Mouse (Mus musculus) embryonic facial prominence, embryonic 10.5 days (tissue): ENCODE data around the gene Fgfr2. TPM values are rescaled to one million over a fixed set of nuclear protein-coding genes. Genes with fewer than 3 reads are reported as not detected.
A peak's percentile ranks its signal among the peaks of the same experiment; 100 is the strongest.

ENCODE experiments used
- DNase-seq: peaks from one replicate; pipeline ENCODE4 v3.0.0-alpha.2; 2017; ENCODE audit warnings: low spot score
- H3K27ac ChIP-seq: fragments of 300-500 bp; sonication (generic); replicated peaks from 2 replicates; pipeline ENCODE4 v1.5.1; 2016; ENCODE audit warnings: mild to moderate bottlenecking
- H3K27me3 ChIP-seq: fragments of 300-500 bp; sonication (generic); replicated peaks from 2 replicates; pipeline ENCODE4 v1.6.1; 2016; ENCODE audit warnings: low read depth, mild to moderate bottlenecking; ENCODE audit not compliant: poor library complexity, severe bottlenecking
- H3K36me3 ChIP-seq: fragments of 300-500 bp; sonication (generic); replicated peaks from 2 replicates; pipeline ENCODE4 v1.6.1; 2016; ENCODE audit warnings: mild to moderate bottlenecking, moderate library complexity
- H3K4me1 ChIP-seq: fragments of 300-500 bp; sonication (generic); 2 replicates; pipeline ENCODE4 v1.6.1; 2016
- H3K4me3 ChIP-seq: fragments of 300-500 bp; sonication (generic); 2 replicates; pipeline ENCODE4 v1.5.1; 2016; ENCODE audit warnings: mild to moderate bottlenecking, moderate library complexity
- H3K9me3 ChIP-seq: fragments of 300-500 bp; sonication (generic); 2 replicates; pipeline ENCODE4 v1.6.1; 2016; ENCODE audit warnings: mild to moderate bottlenecking
- WGBS: fragments of 180-500 bp; shearing (Covaris S2); methylation state at CpG from one replicate; pipeline ENCODE4 v1.1.7; 2016; 5-methylcytosine and 5-hydroxymethylcytosine counted together
- polyA plus RNA-seq: library from polyadenylated mRNA; unstranded; fragments of >200 nt; fragmentation: Nextera tagmentation; extraction: Ambion mirVana; gene quantifications from 2 replicates; pipeline ENCODE4 v1.2.1, GENCODE M21; 2016

Fgfr2 gene
- polyA plus RNA-seq, 1 experiment from 2014 or later, result 74.3 TPM

DNA sequence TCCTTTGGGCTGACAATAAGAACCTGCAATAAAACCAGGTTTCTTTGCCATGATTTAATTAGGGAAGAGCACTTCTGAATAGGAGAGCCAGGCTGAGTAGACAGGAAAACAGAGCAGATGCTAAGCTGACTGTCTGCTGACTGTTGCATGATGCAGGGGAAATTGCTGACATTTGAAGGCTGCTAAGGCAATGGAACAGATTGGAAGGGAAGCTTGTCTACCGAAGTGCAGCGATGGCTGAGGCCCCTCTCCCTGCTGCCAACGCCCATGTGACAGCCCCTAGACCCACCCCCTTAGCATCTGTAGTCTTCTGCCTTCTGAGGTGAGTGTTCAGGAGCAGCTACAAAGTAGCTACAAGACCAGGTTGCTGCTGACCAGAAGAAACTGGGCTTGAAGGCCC is 2397.0 kb downstream of the Fgfr2 start:
- no peak overlapping the region for H3K4me3 ChIP-seq
- peaks cover 95% of the 10 kb centered on the region for H3K36me3 ChIP-seq
- no peak overlapping the region for H3K27ac ChIP-seq
- DNase-seq, result no peak
- H3K27me3 ChIP-seq, result no peaks in the 10 kb centered on the region
- WGBS, result 85% methylated on average over 3 of the region's 3 CpGs
- peaks cover 24% of the 10 kb centered on the region for H3K4me1 ChIP-seq
- no peaks in the 10 kb centered on the region for H3K9me3 ChIP-seq

DNA sequence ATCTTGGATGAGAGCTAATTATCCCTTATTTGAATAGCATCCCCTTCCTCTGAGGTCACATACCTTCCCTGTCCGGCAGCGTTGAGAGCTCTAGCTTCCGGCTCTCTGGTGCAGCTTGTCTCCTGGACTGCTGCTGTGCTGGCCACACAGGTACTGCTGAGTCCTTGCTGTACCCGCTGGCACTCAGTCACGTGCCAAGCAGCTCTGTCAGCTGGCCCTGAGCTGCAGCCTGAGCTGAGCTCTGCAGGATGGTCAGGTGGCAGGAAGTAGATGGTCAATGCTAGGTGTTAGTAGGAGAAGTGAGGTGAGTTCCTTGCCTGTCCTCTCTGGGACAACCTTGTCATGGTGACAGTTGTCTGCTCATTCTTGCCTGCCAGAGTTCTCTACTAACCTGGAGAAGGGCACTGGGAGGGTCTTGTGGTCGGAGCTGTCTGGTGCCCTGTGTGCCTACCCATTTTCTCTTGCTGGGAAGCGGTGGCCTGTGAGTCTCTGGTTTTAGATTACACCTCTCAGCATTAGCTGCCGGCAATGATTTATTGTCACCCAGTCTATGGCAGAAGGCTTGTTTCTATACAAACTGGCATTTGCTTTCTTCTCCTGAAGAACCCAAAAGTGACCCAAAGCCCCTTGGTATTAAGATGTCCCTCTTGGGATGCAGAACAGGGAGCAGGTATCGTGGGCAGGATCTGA is 2402.4 kb downstream of the Fgfr2 start:
- Histone ChIP-seq H3K4me3 (no peak overlapping the region), H3K27me3 (no peaks in the 10 kb centered on the region), H3K4me1 (peaks cover 38% of the 10 kb centered on the region), H3K27ac (0 out of 2 replicates have a peak overlapping the region, but pooled peaks have one; percentile 77), H3K9me3 (no peaks in the 10 kb centered on the region), H3K36me3 (peaks cover 87% of the 10 kb centered on the region)
- WGBS, result 64% methylated on average over 9 of the region's 9 CpGs
- peak; percentile 13 for DNase-seq

DNA sequence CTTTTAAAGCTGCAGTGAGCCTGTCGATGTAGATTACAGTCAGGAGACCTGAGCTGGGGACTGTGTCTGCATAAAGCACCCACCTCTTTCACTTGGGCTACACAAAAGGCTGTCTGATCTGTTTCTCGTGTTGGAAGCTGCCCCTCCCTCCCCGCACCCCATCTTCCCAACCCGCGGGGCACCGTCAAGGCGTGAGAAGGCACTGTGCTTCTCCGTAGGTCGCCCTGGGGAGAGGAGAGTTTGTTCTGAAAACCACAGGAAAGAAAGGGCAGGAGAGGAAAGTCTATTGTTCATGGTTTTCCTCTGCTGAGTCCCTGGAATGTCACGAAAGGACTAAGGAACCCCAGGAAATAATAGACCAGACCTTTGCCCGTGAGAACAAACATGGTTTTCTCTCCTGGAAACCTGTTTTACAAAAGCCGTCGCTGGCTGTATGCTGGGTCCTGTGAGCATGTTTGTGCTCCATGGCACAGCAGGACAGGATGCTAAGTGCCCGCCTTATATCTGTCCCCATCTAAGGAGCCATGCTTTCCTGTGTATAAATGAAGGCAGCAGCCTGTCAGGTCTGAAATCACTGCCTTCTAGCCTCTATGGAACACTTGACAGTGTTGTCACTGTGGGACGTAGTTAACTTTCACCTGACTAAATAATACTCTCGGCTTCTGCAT is 2403.1 kb downstream of the Fgfr2 start:
- Histone ChIP-seq H3K9me3 (no peaks in the 10 kb centered on the region), H3K27me3 (no peaks in the 10 kb centered on the region), H3K4me3 (peak overlapping the region; percentile 25; the same call in 1 of the 2 replicates), H3K4me1 (peaks cover 38% of the 10 kb centered on the region), H3K36me3 (peaks cover 85% of the 10 kb centered on the region), H3K27ac (peak overlapping the region; percentile 77)
- peak; percentile 15 for DNase-seq
- 17% methylated on average over 16 of the region's 16 CpGs for WGBS

DNA sequence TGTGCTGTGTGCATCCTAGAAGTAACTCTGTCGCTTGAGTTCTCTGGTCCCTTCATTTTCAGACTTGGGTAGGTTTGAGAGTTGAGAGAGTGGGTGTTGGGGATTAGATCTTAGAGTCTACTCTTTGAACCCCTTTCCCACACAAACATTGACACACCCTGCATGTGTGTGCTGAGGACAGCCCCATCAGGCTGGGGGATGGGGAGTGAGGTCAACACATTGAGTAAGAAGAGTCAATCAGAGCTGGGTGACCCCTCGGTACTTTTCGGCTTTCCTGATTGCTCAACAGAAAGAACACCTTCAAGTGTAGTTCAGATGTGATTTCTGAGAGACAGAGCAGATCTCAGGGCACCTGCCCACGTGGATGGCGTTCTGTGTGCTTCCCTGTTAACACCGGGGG is 2406.2 kb downstream of the Fgfr2 start:
- WGBS, result 93% methylated on average over 6 of the region's 6 CpGs
- Histone ChIP-seq H3K27ac (no peak overlapping the region), H3K4me3 (no peak overlapping the region), H3K9me3 (no peaks in the 10 kb centered on the region), H3K27me3 (no peaks in the 10 kb centered on the region), H3K4me1 (peaks cover 42% of the 10 kb centered on the region), H3K36me3 (peaks cover 57% of the 10 kb centered on the region)
- DNase-seq, result no peak

DNA sequence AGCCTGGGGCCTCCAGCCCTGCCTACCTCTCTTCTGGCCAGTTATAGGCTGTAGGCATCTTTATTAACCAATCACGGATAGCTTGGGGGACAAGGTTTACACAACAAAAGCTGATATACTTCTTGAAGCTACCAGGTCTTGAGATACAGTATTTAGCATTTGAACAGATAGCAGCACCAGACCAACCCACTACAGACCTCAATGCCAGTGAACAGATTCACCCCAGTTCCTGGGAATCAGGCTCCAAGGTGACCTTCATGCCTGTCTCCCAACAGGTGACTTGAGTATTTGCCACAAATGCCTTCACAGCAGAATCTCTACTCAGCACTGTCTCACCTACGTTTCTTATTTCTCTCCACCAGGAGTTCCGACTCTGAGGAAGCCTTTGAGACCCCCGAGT is 2406.8 kb downstream of the Fgfr2 start:
- no peak for DNase-seq
- Histone ChIP-seq H3K27ac (no peak overlapping the region), H3K27me3 (no peaks in the 10 kb centered on the region), H3K4me1 (peaks cover 36% of the 10 kb centered on the region), H3K9me3 (no peaks in the 10 kb centered on the region), H3K36me3 (peaks cover 52% of the 10 kb centered on the region), H3K4me3 (no peak overlapping the region)
- WGBS, result 94% methylated on average over 4 of the region's 4 CpGs

DNA sequence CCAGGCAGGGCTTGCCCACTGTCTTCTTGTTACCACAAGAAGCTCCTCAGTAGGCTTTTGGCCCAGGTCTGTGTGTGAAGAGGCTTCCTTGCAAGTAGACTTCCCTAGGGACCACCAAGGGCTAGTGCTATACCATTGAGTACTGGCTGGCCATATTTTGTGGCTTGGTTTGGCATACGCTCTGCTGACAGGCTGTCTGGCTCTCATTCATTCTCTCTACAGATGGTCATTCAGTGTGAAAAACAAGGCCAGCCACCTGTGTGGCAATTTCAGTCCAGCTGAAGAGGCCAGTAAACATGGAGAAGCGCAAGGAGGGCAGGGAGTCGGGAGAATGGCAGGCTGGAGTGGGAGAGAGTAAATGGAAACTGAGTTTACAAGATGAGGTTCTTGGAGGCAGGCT is 2407.7 kb downstream of the Fgfr2 start:
- H3K9me3 ChIP-seq, result no peaks in the 10 kb centered on the region
- 92% methylated on average over 3 of the region's 3 CpGs for WGBS
- H3K4me1 ChIP-seq, result peaks cover 28% of the 10 kb centered on the region
- peaks cover 45% of the 10 kb centered on the region for H3K36me3 ChIP-seq
- H3K27ac ChIP-seq, result no peak overlapping the region
- no peaks in the 10 kb centered on the region for H3K27me3 ChIP-seq
- no peak for DNase-seq
- H3K4me3 ChIP-seq, result no peak overlapping the region

DNA sequence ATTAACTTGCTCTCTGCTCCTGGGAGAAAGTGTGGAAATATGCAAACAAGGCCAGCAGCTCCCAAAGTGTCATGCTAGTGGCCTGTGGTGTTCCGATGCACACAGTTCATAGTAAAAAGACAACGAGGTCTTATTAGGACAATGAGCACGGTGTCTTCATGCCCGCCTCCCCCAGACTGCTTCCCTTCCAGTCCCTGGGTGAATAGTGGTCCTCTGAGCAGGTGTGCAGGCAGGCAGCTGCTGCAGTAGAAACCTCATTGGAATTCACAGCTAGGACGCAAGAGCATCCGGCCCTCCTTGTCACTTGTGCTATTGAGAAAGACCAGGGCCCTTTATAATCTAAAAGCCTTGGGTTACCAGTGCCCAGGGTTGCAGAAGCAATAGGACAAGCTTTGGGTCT is 2409.8 kb downstream of the Fgfr2 start:
- H3K36me3 ChIP-seq, result peaks cover 34% of the 10 kb centered on the region
- H3K4me3 ChIP-seq, result no peak overlapping the region
- no peak overlapping the region for H3K27ac ChIP-seq
- H3K9me3 ChIP-seq, result no peaks in the 10 kb centered on the region
- 79% methylated on average over 6 of the region's 6 CpGs for WGBS
- H3K27me3 ChIP-seq, result no peaks in the 10 kb centered on the region
- no peak for DNase-seq
- peaks cover 28% of the 10 kb centered on the region for H3K4me1 ChIP-seq

DNA sequence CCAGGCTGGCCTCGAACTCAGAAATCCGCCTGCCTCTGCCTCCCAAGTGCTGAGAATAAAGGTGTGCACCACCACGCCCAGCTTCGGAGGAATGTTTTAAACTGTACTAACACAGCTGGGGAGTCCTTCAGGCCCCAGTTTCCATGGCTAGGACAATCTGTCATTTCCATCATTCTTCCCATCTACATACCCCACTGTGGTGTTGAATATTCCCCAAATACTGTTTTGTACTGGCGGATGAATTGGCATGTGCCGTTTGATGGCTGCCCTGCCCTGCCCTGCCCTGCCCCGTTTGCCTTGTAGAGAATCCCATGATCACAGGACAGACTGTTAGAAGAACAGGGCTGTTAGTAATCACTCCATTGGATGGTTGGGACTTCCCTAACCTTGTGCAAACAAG is 2411.3 kb downstream of the Fgfr2 start:
- no peak overlapping the region for H3K27ac ChIP-seq
- DNase-seq, result no peak
- H3K4me1 ChIP-seq, result peaks cover 29% of the 10 kb centered on the region
- WGBS, result 91% methylated on average over 7 of the region's 7 CpGs
- no peaks in the 10 kb centered on the region for H3K27me3 ChIP-seq
- peaks cover 19% of the 10 kb centered on the region for H3K36me3 ChIP-seq
- H3K4me3 ChIP-seq, result no peak overlapping the region
- H3K9me3 ChIP-seq, result no peaks in the 10 kb centered on the region

DNA sequence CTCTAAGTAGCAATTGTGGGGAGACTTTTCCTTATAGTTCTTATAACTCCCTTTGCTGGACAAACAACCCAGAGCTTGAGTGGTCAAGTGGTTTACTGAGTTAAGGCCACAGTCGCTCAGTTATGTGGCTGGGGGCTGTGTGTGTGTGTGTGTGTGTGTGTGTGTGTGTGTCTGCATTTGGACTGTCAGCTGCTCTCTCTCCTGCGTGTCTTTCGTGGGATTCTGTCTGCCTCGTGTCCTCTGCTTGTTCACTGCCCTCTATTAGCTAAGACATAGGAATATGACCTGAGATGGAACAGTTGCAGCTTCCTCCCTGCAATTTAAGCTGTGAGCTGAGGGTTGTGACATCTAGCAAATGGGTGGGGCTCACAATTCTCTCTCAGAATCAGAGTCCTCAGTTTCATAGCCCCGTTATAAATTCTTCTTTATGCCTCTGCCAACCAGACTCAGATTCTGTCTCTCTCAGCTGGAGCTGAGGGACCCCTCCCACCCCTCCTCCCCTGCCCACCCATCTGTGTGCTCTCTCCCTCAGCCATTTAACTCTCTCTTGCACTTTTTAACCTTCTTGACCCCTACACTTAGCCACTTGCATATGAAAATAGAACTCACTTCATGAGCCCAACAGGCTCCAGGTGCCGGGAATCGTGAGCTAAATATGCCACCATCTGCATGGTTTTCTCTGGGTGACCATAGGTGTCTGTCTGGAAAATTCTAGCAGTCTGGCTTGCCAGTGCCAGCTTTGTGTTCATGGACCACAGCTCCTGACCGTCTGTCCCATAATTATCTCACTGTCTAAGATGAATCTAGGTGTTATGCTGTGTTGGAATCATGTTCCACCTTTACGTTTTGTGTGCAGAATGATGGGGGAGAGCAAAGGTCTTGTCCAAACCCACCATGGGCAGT is 2413.5 kb downstream of the Fgfr2 start:
- DNase-seq, result no peak
- peaks cover 29% of the 10 kb centered on the region for H3K4me1 ChIP-seq
- no peak overlapping the region for H3K4me3 ChIP-seq
- H3K36me3 ChIP-seq, result 0 out of 2 replicates have a peak, but pooled peaks cover 5% of the 10 kb centered on the region
- H3K27ac ChIP-seq, result no peak overlapping the region
- 73% methylated on average over 9 of the region's 9 CpGs for WGBS
- no peaks in the 10 kb centered on the region for H3K9me3 ChIP-seq
- H3K27me3 ChIP-seq, result no peaks in the 10 kb centered on the region

DNA sequence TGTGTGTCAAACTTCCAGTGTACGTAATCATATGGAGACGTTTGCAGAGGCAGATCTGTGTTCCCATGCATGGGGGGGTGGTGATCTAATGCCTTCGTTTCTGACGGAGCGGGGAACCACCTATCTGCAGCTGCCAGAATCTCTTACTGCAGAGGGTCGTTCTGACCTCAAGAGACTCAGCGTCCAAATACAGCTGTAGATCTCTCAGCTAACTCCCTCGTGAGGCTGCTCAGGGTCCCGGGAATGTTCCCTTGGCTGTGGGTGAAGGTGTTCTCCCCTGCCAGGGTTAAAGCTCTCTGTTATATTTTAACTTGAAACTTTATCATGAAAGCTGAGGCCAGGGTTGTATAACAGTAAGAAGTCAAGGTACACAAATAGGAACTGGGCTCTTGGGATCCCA is 2414.2 kb downstream of the Fgfr2 start:
- Histone ChIP-seq H3K27me3 (no peaks in the 10 kb centered on the region), H3K27ac (no peak overlapping the region), H3K4me3 (no peak overlapping the region), H3K36me3 (0 out of 2 replicates have a peak, but pooled peaks cover 5% of the 10 kb centered on the region), H3K4me1 (peaks cover 29% of the 10 kb centered on the region), H3K9me3 (no peaks in the 10 kb centered on the region)
- DNase-seq, result no peak
- WGBS, result 73% methylated on average over 9 of the region's 9 CpGs

DNA sequence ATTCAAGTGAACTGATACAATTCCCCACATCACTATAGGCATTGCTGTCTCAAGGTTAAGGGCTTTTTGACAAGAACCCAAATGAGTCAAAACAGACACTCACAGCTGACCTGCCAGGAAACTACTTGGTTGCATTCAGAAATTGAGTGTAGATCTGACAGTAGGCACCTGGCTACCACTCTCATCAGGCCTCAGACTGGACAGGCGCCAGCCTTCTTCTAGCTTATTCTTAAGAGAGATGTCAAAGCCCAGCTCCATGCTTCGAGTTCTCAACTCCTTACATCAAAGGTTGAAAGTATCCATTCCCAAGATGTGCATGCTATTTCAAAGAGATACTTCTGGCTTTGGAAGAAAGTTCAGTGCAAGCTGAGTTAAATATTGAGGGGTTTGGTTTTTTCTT is 2417.9 kb downstream of the Fgfr2 start:
- DNase-seq, result no peak
- 95% methylated on average over 2 of the region's 2 CpGs for WGBS
- no peaks in the 10 kb centered on the region for H3K9me3 ChIP-seq
- no peaks in the 10 kb centered on the region for H3K27me3 ChIP-seq
- no peak overlapping the region for H3K4me3 ChIP-seq
- H3K4me1 ChIP-seq, result peaks cover 27% of the 10 kb centered on the region
- peaks cover 33% of the 10 kb centered on the region for H3K36me3 ChIP-seq
- no peak overlapping the region for H3K27ac ChIP-seq

DNA sequence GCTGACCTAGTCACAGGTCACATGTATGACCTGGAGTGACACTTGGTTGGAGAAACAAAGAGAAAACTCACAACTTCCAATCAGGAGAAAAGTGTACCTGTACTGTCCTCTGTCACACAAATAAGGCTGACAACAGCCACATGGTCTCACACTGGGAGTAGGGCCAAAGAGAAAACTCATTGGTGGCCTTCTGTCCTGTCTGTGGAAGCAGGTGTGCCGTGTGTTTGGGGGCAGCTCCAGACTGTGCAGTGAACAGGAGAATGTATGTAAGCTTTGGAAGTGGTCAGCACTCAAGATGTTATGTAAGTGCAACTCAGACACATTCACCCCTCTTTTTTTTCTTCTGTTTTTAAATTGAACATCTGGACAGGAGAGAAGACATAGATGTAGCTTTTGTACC is 2421.8 kb downstream of the Fgfr2 start:
- peaks cover 35% of the 10 kb centered on the region for H3K4me1 ChIP-seq
- no peaks in the 10 kb centered on the region for H3K27me3 ChIP-seq
- peaks cover 55% of the 10 kb centered on the region for H3K36me3 ChIP-seq
- no peak for DNase-seq
- WGBS, result 91% methylated on average over 1 of the region's 1 CpGs
- H3K4me3 ChIP-seq, result no peak overlapping the region
- H3K9me3 ChIP-seq, result no peaks in the 10 kb centered on the region
- H3K27ac ChIP-seq, result no peak overlapping the region
